Mouse (Mus musculus): ENCODE measurements around the gene Nudt10.
"Not testable (repeated sequence)": the region's sequence is repeated elsewhere in the genome, so short reads cannot be mapped to it uniquely, and the experiment has no call there.

Nudt10 gene

DNA sequence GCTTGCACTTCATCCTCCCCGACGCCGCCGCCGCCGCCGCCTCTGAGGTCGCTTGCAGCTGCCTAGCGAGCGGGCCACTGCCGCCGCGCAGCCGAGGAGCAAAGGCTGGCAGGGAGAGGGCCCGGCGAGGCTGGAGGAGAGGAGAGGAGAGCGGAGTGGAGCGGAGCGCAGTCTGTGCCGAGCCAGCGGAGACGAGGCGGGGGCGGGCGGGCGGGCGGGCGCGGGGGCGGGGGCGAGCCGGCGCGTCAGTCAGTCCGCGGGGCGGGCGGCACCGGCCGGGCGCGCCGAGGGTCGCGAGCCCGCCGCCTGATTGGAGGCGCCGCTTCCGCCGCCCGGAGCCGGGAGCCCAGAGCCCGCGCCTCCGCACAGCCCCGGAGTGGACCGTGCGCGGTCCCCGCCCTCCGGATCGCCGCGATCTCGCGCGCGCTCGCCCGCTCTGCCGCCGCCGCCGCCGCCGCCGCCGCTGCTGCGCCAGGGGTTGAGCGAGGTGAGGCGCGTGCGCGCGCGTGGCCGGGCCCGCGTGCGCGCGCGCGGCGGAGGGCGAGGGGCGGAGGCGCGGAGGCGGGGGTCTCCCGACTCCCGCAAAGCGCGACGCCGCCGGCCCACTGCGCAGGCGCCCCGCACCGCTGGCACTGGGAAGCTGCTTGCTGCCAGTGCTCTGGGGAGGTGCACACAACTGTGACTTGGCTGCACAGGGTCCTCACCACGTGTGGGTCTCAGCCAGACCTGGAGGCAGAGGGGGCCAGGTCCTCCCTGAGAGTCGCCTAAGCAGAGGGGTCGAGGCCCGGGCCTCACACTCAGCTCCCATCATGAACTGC lies at the start of gene Nudt10:
Gene Nudt10, minus strand, starts transcription at position 193 of the 818 bp plus-strand sequence.
- DNase-seq (ENCODE audit: low spot score) = not testable (repeated sequence)

DNA sequence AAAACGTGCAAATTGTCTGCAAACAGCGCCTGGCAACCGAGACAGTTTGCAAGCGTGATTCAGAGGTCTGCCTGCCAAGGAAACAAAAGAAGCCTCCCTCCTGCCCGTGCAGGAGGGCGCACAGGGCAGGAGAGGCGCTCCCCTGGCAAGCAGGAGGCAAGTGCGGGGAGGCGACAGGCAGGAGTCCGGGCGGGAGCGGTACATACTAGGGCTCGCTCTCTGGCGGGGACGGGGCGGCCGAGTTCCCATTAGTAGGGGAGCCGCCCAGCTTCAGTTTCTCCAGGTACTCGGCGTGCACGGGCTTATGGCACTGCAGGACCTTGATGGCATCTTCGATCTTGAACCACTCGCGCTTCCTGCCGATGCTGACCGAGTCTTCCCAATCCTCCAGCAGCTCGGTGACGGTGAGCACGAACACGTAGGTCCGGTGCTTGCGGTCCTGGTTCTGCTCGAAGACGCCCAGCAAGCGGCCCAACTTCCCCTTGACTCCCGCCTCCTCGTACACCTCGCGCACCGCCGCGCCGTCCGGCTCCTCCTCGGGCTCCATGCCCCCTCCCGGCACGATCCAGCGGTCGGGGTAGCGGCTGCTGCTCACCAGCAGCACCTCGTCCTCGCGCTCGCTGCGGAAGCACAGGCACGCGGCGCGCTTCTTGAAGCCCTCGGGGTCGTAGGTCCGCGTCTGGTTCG lies 536 bp downstream of the Nudt10 start:
- not testable (repeated sequence) for DNase-seq (ENCODE audit: low spot score)

DNA sequence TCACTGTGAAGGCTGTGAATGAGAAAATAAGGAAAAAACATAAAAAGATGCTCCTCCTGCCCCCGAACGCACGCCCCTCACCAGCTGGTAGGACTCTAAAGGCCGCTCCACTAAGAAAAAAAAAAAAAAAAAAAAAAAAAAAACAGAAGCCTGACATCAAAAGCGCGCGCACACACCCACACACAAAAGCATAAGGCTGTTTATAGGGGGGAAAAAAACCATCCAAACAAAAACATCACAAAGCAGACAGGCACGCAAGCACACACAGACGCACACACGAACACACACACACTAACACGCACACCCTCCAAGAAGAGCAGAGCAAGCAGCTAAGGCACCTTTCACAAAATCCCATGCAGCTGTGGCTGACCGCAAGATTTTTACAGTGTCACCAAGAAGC lies 1.1 kb downstream of the Nudt10 start:
- DNase-seq (ENCODE audit: low spot score) = no peak
